Mouse (Mus musculus): ENCODE measurements around the gene Prr22. TPM values are rescaled to one million over a fixed set of nuclear protein-coding genes. Genes with fewer than 3 reads are reported as not detected.
A peak's percentile ranks its signal among the peaks of the same experiment; 100 is the strongest.

The Prr22 gene
- polyA plus RNA-seq, 1 experiment from 2014 or later: 0.25 TPM

- WGBS: 91% methylated on average over 1 of the region's 1 CpGs
- H3K36me3 ChIP-seq (ENCODE audit: control insufficient read depth, insufficient read depth): no peaks in the 10 kb centered on the region
- no peaks in the 10 kb centered on the region for H3K4me1 ChIP-seq (replicated peaks; ENCODE audit: control insufficient read depth, insufficient read depth, low read length)
- ATAC-seq: no peak
- no peak overlapping the region for H3K27ac ChIP-seq (ENCODE audit: low read depth, low read length)
- no peak overlapping the region for H3K9ac ChIP-seq (ENCODE audit: low read depth, low read length)
- H3K4me3 ChIP-seq (ENCODE audit: low read depth, low read length): no peak overlapping the region
- no peaks in the 10 kb centered on the region for H3K9me3 ChIP-seq (ENCODE audit: control insufficient read depth)
- peak; percentile 67 for TF ChIP-seq CTCF (IDR thresholded peaks at IDR 0.05; ENCODE audit: low read depth)
- H3K27me3 ChIP-seq (replicated peaks; ENCODE audit: control insufficient read depth, insufficient read depth, low read length): no peaks in the 10 kb centered on the region
- no peak overlapping the region for H3K4me2 ChIP-seq (replicated peaks; ENCODE audit: low read depth)
Observed at GRCm38 (mm10) chr17:56805784-56806183, 35.7 kb downstream of the Prr22 start.

GRCm38 (mm10) chr17:56808518-56808917 is 38.5 kb downstream of the Prr22 start:
- H3K4me3 ChIP-seq (ENCODE audit: low read depth, low read length): no peak overlapping the region
- H3K9me3 ChIP-seq (ENCODE audit: control insufficient read depth): no peaks in the 10 kb centered on the region
- no peaks in the 10 kb centered on the region for H3K27me3 ChIP-seq (replicated peaks; ENCODE audit: control insufficient read depth, insufficient read depth, low read length)
- no peak overlapping the region for H3K9ac ChIP-seq (ENCODE audit: low read depth, low read length)
- no peak overlapping the region for H3K4me2 ChIP-seq (replicated peaks; ENCODE audit: low read depth)
- ATAC-seq: peak; percentile 58
- H3K27ac ChIP-seq (ENCODE audit: low read depth, low read length): no peak overlapping the region
- H3K36me3 ChIP-seq (ENCODE audit: control insufficient read depth, insufficient read depth): no peaks in the 10 kb centered on the region
- peak; percentile 98 for TF ChIP-seq CTCF (IDR thresholded peaks at IDR 0.05; ENCODE audit: low read depth)
- 13% methylated on average over 9 of the region's 9 CpGs for WGBS
- no peaks in the 10 kb centered on the region for H3K4me1 ChIP-seq (replicated peaks; ENCODE audit: control insufficient read depth, insufficient read depth, low read length)

- H3K27ac ChIP-seq (ENCODE audit: low read depth, low read length): no peak overlapping the region
- WGBS: 0% methylated on average over 3 of the region's 3 CpGs
- no peak overlapping the region for H3K9ac ChIP-seq (ENCODE audit: low read depth, low read length)
Observed at GRCm38 (mm10) chr17:56810245-56810644, 40.2 kb downstream of the Prr22 start.

GRCm38 (mm10) chr17:56814316-56815056 is 44.4 kb downstream of the Prr22 start:
- Histone ChIP-seq H3K27me3 (replicated peaks; ENCODE audit: control insufficient read depth, insufficient read depth, low read length) (no peaks in the 10 kb centered on the region), H3K4me2 (replicated peaks; ENCODE audit: low read depth) (no peak overlapping the region), H3K27ac (ENCODE audit: low read depth, low read length) (no peak overlapping the region), H3K9me3 (ENCODE audit: control insufficient read depth) (no peaks in the 10 kb centered on the region), H3K36me3 (ENCODE audit: control insufficient read depth, insufficient read depth) (no peaks in the 10 kb centered on the region; the same call in 1 of the 2 replicates), H3K4me1 (replicated peaks; ENCODE audit: control insufficient read depth, insufficient read depth, low read length) (no peaks in the 10 kb centered on the region), H3K9ac (ENCODE audit: low read depth, low read length) (no peak overlapping the region), H3K4me3 (ENCODE audit: low read depth, low read length) (no peak overlapping the region)
- TF ChIP-seq CTCF (IDR thresholded peaks at IDR 0.05; ENCODE audit: low read depth): no peak
- ATAC-seq: peak; percentile 56
- 11% methylated on average over 24 of the region's 24 CpGs for WGBS

More at GRCm38 (mm10) chr17:56810245-56810644, 40.2 kb downstream of the Prr22 start:
- Histone ChIP-seq H3K36me3 (ENCODE audit: control insufficient read depth, insufficient read depth) (no peaks in the 10 kb centered on the region), H3K4me1 (replicated peaks; ENCODE audit: control insufficient read depth, insufficient read depth, low read length) (no peaks in the 10 kb centered on the region), H3K4me2 (replicated peaks; ENCODE audit: low read depth) (no peak overlapping the region), H3K4me3 (ENCODE audit: low read depth, low read length) (no peak overlapping the region), H3K27me3 (replicated peaks; ENCODE audit: control insufficient read depth, insufficient read depth, low read length) (no peaks in the 10 kb centered on the region), H3K9me3 (ENCODE audit: control insufficient read depth) (no peaks in the 10 kb centered on the region)
- no peak for TF ChIP-seq CTCF (IDR thresholded peaks at IDR 0.05; ENCODE audit: low read depth)
- no peak; the same call in 1 of the 2 replicates for ATAC-seq

GRCm38 (mm10) chr17:56815057-56815345 is 45.0 kb downstream of the Prr22 start:
- Histone ChIP-seq H3K4me2 (replicated peaks; ENCODE audit: low read depth) (no peak overlapping the region), H3K9ac (ENCODE audit: low read depth, low read length) (no peak overlapping the region), H3K4me1 (replicated peaks; ENCODE audit: control insufficient read depth, insufficient read depth, low read length) (no peaks in the 10 kb centered on the region), H3K27ac (ENCODE audit: low read depth, low read length) (no peak overlapping the region), H3K4me3 (ENCODE audit: low read depth, low read length) (no peak overlapping the region), H3K9me3 (ENCODE audit: control insufficient read depth) (no peaks in the 10 kb centered on the region), H3K36me3 (ENCODE audit: control insufficient read depth, insufficient read depth) (no peaks in the 10 kb centered on the region; the same call in 1 of the 2 replicates), H3K27me3 (replicated peaks; ENCODE audit: control insufficient read depth, insufficient read depth, low read length) (no peaks in the 10 kb centered on the region)
- WGBS: 73% methylated on average over 3 of the region's 3 CpGs
- no peak for ATAC-seq
- no peak for TF ChIP-seq CTCF (IDR thresholded peaks at IDR 0.05; ENCODE audit: low read depth)

- 46% methylated on average over 11 of the region's 11 CpGs for WGBS
- no peak overlapping the region for H3K4me3 ChIP-seq (ENCODE audit: low read depth, low read length)
- H3K27me3 ChIP-seq (replicated peaks; ENCODE audit: control insufficient read depth, insufficient read depth, low read length): no peaks in the 10 kb centered on the region
- TF ChIP-seq CTCF (IDR thresholded peaks at IDR 0.05; ENCODE audit: low read depth): no peak
- H3K27ac ChIP-seq (ENCODE audit: low read depth, low read length): no peak overlapping the region
- no peaks in the 10 kb centered on the region for H3K9me3 ChIP-seq (ENCODE audit: control insufficient read depth)
- no peak for ATAC-seq
- H3K36me3 ChIP-seq (ENCODE audit: control insufficient read depth, insufficient read depth): no peaks in the 10 kb centered on the region; the same call in 1 of the 2 replicates
- H3K4me1 ChIP-seq (replicated peaks; ENCODE audit: control insufficient read depth, insufficient read depth, low read length): no peaks in the 10 kb centered on the region
- no peak overlapping the region for H3K9ac ChIP-seq (ENCODE audit: low read depth, low read length)
- H3K4me2 ChIP-seq (replicated peaks; ENCODE audit: low read depth): no peak overlapping the region
Observed at GRCm38 (mm10) chr17:56818067-56818636, 48.1 kb downstream of the Prr22 start.
